ENCODE assay signal across 24 mouse cellular contexts in the genomic region with DNA sequence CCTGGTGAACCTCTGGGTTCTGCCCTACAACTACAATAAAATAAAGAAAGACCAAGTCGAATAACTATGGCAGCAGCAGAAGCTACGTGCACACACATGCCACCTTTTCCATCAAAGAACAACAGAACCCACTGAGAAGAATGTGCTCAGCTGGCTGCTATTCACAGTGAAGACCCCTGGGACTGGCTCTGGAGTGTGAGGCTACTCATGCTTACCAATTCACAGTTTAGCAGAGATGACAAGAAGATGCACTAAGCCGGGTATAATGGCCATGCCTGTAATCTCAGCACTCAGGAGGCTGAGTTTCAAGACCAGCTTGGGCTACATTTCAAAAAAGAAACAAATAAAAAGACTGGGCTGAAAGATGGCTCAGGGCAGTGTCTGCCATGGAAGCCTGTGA.
DNase-seq lines count a peak whose midpoint lies in the region; ATAC-seq lines count a peak whose summit lies in the region.
"Had no signal": no experiment of that assay in that cellular context is flagged by ENCODE, and none has a peak within 500 bp of the region (broad histone marks: within the 10 kb centered on the region; RNA-seq: fewer than 3 reads in every experiment).

No protein-coding gene starts in this region.

- WGBS in forebrain, embryonic 12.5 days: 51% methylated on average over 3 of the region's 3 CpGs
- WGBS in forebrain, embryonic 16.5 days: 67% methylated on average over 3 of the region's 3 CpGs
- 56% methylated on average over 3 of the region's 3 CpGs for WGBS in midbrain, embryonic 11.5 days
- WGBS in midbrain, embryonic 10.5 days: 72% methylated on average over 3 of the region's 3 CpGs
- WGBS in midbrain, embryonic 14.5 days: 29% methylated on average over 3 of the region's 3 CpGs

- H3K9me3 ChIP-seq in forebrain, embryonic 12.5 days: no peaks in the 10 kb centered on the region
- no peaks in the 10 kb centered on the region for H3K9me3 ChIP-seq in forebrain, embryonic 16.5 days (ENCODE audit: control insufficient read depth, low read length)
- no peaks in the 10 kb centered on the region for H3K9me3 ChIP-seq in midbrain, embryonic 11.5 days (ENCODE audit: control insufficient read depth, low read length)
- H3K9me3 ChIP-seq in midbrain, embryonic 10.5 days (replicated peaks): no peaks in the 10 kb centered on the region
- no peaks in the 10 kb centered on the region for H3K9me3 ChIP-seq in midbrain, embryonic 14.5 days (ENCODE audit: control insufficient read depth, low read length)
- H3K9me3 ChIP-seq: embryonic facial prominence, embryonic 10.5 days; intestine, embryonic 15.5 days; kidney, embryonic 15.5 days; liver, embryonic 13.5 days; lung, embryonic 15.5 days; stomach, embryonic 15.5 days had no signal

- peaks cover 9% of the 10 kb centered on the region for H3K4me1 ChIP-seq in forebrain, embryonic 12.5 days
- peaks cover 7% of the 10 kb centered on the region for H3K4me1 ChIP-seq in forebrain, embryonic 16.5 days (replicated peaks; ENCODE audit: control insufficient read depth, insufficient read depth, low read length)
- H3K4me1 ChIP-seq in midbrain, embryonic 11.5 days (ENCODE audit: control insufficient read depth, insufficient read depth, low read length): no peaks in the 10 kb centered on the region
- 0 out of 2 replicates have a peak, but pooled peaks cover 7% of the 10 kb centered on the region for H3K4me1 ChIP-seq in midbrain, embryonic 10.5 days
- H3K4me1 ChIP-seq in midbrain, embryonic 14.5 days (ENCODE audit: control insufficient read depth, insufficient read depth, low read length): no peaks in the 10 kb centered on the region
- H3K4me1 ChIP-seq: stomach, embryonic 15.5 days had no signal

- H3K4me2 ChIP-seq in forebrain, embryonic 12.5 days: no peak overlapping the region
- no peak overlapping the region for H3K4me2 ChIP-seq in forebrain, embryonic 16.5 days (ENCODE audit: low read length)
- no peak overlapping the region for H3K4me2 ChIP-seq in midbrain, embryonic 11.5 days
- H3K4me2 ChIP-seq in midbrain, embryonic 14.5 days (ENCODE audit: low read length): no peak overlapping the region
- H3K4me2 ChIP-seq: heart, embryonic 11.5 days; intestine, embryonic 15.5 days; kidney, embryonic 15.5 days; liver, embryonic 13.5 days; lung, embryonic 15.5 days; stomach, embryonic 15.5 days had no signal

- peaks cover 49% of the 10 kb centered on the region for H3K36me3 ChIP-seq in forebrain, embryonic 12.5 days (replicated peaks)
- H3K36me3 ChIP-seq in forebrain, embryonic 16.5 days (ENCODE audit: control insufficient read depth, insufficient read depth): 0 out of 2 replicates have a peak, but pooled peaks cover 2% of the 10 kb centered on the region
- peaks cover 5% of the 10 kb centered on the region; the same call in 1 of the 2 replicates for H3K36me3 ChIP-seq in midbrain, embryonic 11.5 days (ENCODE audit: control insufficient read depth, insufficient read depth, low read length)
- peaks cover 58% of the 10 kb centered on the region for H3K36me3 ChIP-seq in midbrain, embryonic 10.5 days
- H3K36me3 ChIP-seq in midbrain, embryonic 14.5 days (ENCODE audit: control insufficient read depth, insufficient read depth, low read length): peaks cover 51% of the 10 kb centered on the region

- H3K4me3 ChIP-seq in forebrain, embryonic 12.5 days (replicated peaks): no peak overlapping the region
- no peak overlapping the region for H3K4me3 ChIP-seq in forebrain, embryonic 16.5 days (replicated peaks; ENCODE audit: low read length)
- no peak overlapping the region for H3K4me3 ChIP-seq in midbrain, embryonic 11.5 days (ENCODE audit: low read depth, low read length)
- no peak overlapping the region for H3K4me3 ChIP-seq in midbrain, embryonic 10.5 days
- no peak overlapping the region for H3K4me3 ChIP-seq in midbrain, embryonic 14.5 days (replicated peaks; ENCODE audit: low read depth, low read length)
- H3K4me3 ChIP-seq: embryonic facial prominence, embryonic 10.5 days; erythroblast, embryonic 14.5 days; intestine, embryonic 15.5 days; kidney, embryonic 15.5 days; liver, embryonic 13.5 days; lung, embryonic 15.5 days; stomach, embryonic 15.5 days had no signal

- H3K27me3 ChIP-seq in forebrain, embryonic 12.5 days: no peaks in the 10 kb centered on the region
- no peaks in the 10 kb centered on the region for H3K27me3 ChIP-seq in forebrain, embryonic 16.5 days (replicated peaks; ENCODE audit: control insufficient read depth, insufficient read depth, low read length)
- no peaks in the 10 kb centered on the region for H3K27me3 ChIP-seq in midbrain, embryonic 11.5 days (ENCODE audit: control insufficient read depth, insufficient read depth, low read length)
- H3K27me3 ChIP-seq in midbrain, embryonic 10.5 days (ENCODE audit: low read depth, poor library complexity, severe bottlenecking): no peaks in the 10 kb centered on the region
- no peaks in the 10 kb centered on the region for H3K27me3 ChIP-seq in midbrain, embryonic 14.5 days (ENCODE audit: control insufficient read depth, insufficient read depth, low read length)
- H3K27me3 ChIP-seq: CH12.LX; intestine, embryonic 15.5 days; kidney, embryonic 15.5 days; liver, embryonic 13.5 days; lung, embryonic 15.5 days; stomach, embryonic 15.5 days had no signal

- H3K27ac ChIP-seq in forebrain, embryonic 12.5 days: peak overlapping the region; percentile 66; the same call in 1 of the 2 replicates
- no peak overlapping the region for H3K27ac ChIP-seq in forebrain, embryonic 16.5 days (ENCODE audit: low read length)
- peak overlapping the region; percentile 10 for H3K27ac ChIP-seq in midbrain, embryonic 11.5 days (ENCODE audit: low read depth, low read length)
- no peak overlapping the region for H3K27ac ChIP-seq in midbrain, embryonic 10.5 days (replicated peaks)
- H3K27ac ChIP-seq in midbrain, embryonic 14.5 days (replicated peaks; ENCODE audit: low read depth, low read length): peak overlapping the region; percentile 21
- H3K27ac ChIP-seq: embryonic facial prominence, embryonic 10.5 days; intestine, embryonic 15.5 days; kidney, embryonic 15.5 days; liver, embryonic 13.5 days; lung, embryonic 15.5 days; stomach, embryonic 15.5 days had no signal

- ATAC-seq in forebrain, embryonic 12.5 days (ENCODE audit: low FRiP score): peak; percentile 55
- no peak for ATAC-seq in forebrain, embryonic 16.5 days
- ATAC-seq in midbrain, embryonic 11.5 days (ENCODE audit: low FRiP score): peak; percentile 63; the same call in 1 of the 2 replicates
- ATAC-seq in midbrain, embryonic 14.5 days (ENCODE audit: low FRiP score, low TSS enrichment): peak; percentile 31; the same call in 1 of the 2 replicates
- ATAC-seq: intestine, embryonic 15.5 days had no signal

- H3K9ac ChIP-seq in forebrain, embryonic 12.5 days: no peak overlapping the region
- H3K9ac ChIP-seq in forebrain, embryonic 16.5 days (replicated peaks; ENCODE audit: low read depth, low read length): no peak overlapping the region
- no peak overlapping the region for H3K9ac ChIP-seq in midbrain, embryonic 11.5 days (ENCODE audit: low read length)
- H3K9ac ChIP-seq in midbrain, embryonic 14.5 days (replicated peaks; ENCODE audit: low read length): no peak overlapping the region
- H3K9ac ChIP-seq: intestine, embryonic 15.5 days; kidney, embryonic 15.5 days; liver, embryonic 13.5 days; lung, embryonic 15.5 days; stomach, embryonic 15.5 days had no signal

- DNase-seq in midbrain, embryonic 11.5 days (ENCODE audit: low spot score, missing footprints): no peak
- DNase-seq in midbrain, embryonic 10.5 days (ENCODE audit: low spot score): no peak
- peak; percentile 68 for DNase-seq in midbrain, embryonic 14.5 days
- peak; percentile 34 for DNase-seq in retina, postnatal 1 day
- no peak for DNase-seq in kidney, adult 8-10 months
- DNase-seq in gastrocnemius, postnatal 4 days (ENCODE audit: low spot score in 2 of 2): no peak
- DNase-seq: adrenal gland, postnatal 14 days; cerebellum, adult 2 months; gastrocnemius, postnatal 14 days; heart, postnatal 14 days; layer of hippocampus, postnatal 36 days; liver, embryonic 13.5 days; right cerebral cortex, postnatal 14 days; thymus, adult 2 months had no signal

Comparison
In these comparisons a context has a peak if more than half of its experiments do, and no peak if none do; other contexts are left out.
1. H3K27ac ChIP-seq: peak in forebrain, embryonic 12.5 days (single experiment), midbrain, embryonic 11.5 days (single experiment) and midbrain, embryonic 14.5 days (single experiment); none in forebrain, embryonic 16.5 days (single experiment) and midbrain, embryonic 10.5 days (single experiment).
2. DNase-seq: peak in midbrain, embryonic 14.5 days (single experiment) and retina, postnatal 1 day (single experiment); none in midbrain, embryonic 11.5 days (single experiment), midbrain, embryonic 10.5 days (single experiment), kidney, adult 8-10 months (0 of 2) and gastrocnemius, postnatal 4 days (0 of 2).